Mouse (Mus musculus): Measurements from ENCODE around the gene Mcoln1. TPM values are rescaled to one million over a fixed set of nuclear protein-coding genes. Genes with fewer than 3 reads are reported as not detected.
A peak's percentile ranks its signal among the peaks of the same experiment; 100 is the strongest.

The Mcoln1 gene
- polyA plus RNA-seq, 1 experiment = 38.7 TPM

DNA sequence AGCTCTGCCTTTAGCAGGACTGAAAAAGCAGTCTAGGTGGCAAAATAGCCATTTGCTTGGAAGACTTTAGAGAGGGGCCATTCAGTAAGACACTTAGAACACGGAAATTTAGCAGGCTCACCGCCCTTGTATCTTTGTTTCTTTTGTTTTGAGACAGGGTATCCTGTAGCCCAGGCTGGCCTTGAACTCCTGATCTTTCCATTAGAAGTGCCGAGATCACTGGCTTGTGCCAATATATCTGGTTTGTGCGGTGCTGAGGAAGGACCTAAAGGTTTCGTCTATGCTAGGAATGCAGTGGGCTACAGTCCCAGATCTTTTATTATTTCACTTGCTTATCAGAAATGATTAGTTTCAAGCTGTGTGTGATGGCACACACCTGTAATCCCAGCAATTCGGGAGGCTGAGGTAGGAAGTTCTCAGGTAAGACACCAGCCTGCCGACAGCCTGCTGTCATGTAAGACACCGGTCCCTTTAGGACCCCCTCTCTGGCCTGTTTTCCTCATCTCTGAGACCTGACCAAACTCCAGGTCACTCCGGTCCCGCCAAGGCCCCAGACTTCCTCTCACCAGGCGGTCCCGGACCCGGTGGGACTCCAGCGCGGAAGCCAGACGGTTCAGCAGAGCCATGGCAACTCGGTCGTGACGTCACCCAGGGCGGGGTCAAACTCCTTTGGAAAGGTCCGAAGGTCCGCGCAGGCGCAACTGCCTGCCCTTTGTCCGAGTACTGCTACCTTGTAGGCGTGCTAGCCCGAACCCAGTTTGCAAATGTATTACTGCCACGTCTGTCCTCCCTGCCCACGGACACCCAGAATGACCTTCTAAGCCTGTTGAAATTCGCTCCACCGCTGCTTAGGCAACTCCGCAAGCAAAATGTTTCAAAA lies 33.0 kb upstream of the Mcoln1 start, which contains the start of gene Pex11g:
Gene Pex11g, minus strand, starts transcription at position 675 of the 880 bp plus-strand sequence.
- no peaks in the 10 kb centered on the region for H3K79me3 ChIP-seq (ENCODE audit: low read depth)
- no peak for TF ChIP-seq FOSL1 (IDR thresholded peaks at IDR 0.05; ENCODE audit: insufficient read depth, low read length, poor library complexity, severe bottlenecking)
- no peak for TF ChIP-seq USF1 (IDR thresholded peaks at IDR 0.05; ENCODE audit: low read depth)
- TF ChIP-seq MYOD1 (IDR thresholded peaks at IDR 0.05; ENCODE audit: control insufficient read depth, insufficient read length, low read depth) = no peak
- no peak for TF ChIP-seq MAX (IDR thresholded peaks at IDR 0.05)
- no peak for TF ChIP-seq CTCF (IDR thresholded peaks at IDR 0.05; ENCODE audit: control insufficient read depth, insufficient read depth, insufficient read length)
- TF ChIP-seq CEBPB (IDR thresholded peaks at IDR 0.05; ENCODE audit: low read depth) = no peak
- no peak for TF ChIP-seq MYOG (IDR thresholded peaks at IDR 0.05; ENCODE audit: control insufficient read depth, extremely low read depth, insufficient read length)
- no peaks in the 10 kb centered on the region for H3K36me3 ChIP-seq (ENCODE audit: control insufficient read depth, insufficient read depth)
- H3K4me3 ChIP-seq (ENCODE audit: insufficient read depth, poor library complexity, severe bottlenecking) = peak within 1 kb of the TSS; percentile 25
- H3K79me2 ChIP-seq (ENCODE audit: control insufficient read depth, insufficient read depth) = no peaks in the 10 kb centered on the region
- H3ac ChIP-seq (ENCODE audit: control insufficient read depth, insufficient read length, low read depth) = peak within 1 kb of the TSS; percentile 42
- H3K27me3 ChIP-seq (ENCODE audit: control insufficient read depth, insufficient read depth, insufficient read length) = no peaks in the 10 kb centered on the region

DNA sequence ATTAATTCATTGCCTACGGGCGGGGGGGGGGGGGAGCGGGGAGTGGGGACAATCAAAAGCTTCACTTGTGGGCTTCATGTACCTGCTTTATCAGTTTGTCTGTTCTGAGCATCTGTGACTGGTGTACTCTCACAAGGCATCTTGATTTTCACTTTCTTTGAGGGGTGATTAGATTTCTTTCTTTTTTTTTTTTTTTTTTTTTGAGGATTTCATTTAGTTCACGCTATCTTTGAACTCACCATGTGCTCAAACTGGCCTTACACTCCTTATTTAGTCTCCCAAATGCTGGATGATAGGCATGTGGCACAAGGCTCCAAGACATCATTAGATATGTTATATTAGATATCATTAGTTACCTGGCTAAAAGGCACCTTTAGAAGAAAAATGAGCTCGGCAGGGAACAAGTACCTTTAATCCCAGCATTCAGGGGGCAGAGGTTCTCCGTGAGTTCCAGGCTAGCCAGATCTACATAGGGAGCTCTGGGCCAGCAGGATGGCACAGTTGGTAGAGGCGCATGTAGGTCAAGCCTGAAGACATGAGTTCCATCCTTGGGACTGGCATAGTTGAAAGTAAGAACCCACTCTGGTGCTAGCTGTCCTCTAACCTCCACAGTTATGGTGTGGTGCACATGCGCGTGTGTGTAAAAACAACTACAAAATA lies 32.2 kb upstream of the Mcoln1 start:
- peak overlapping the region; percentile 21 for H3K4me3 ChIP-seq (ENCODE audit: insufficient read depth, poor library complexity, severe bottlenecking)
- H3K27me3 ChIP-seq (ENCODE audit: control insufficient read depth, insufficient read depth, insufficient read length) = no peaks in the 10 kb centered on the region
- H3K79me2 ChIP-seq (ENCODE audit: control insufficient read depth, insufficient read depth) = no peaks in the 10 kb centered on the region
- no peak overlapping the region for H3ac ChIP-seq (ENCODE audit: control insufficient read depth, insufficient read length, low read depth)
- TF ChIP-seq FOSL1 (IDR thresholded peaks at IDR 0.05; ENCODE audit: insufficient read depth, low read length, poor library complexity, severe bottlenecking) (no peak), MYOG (IDR thresholded peaks at IDR 0.05; ENCODE audit: control insufficient read depth, extremely low read depth, insufficient read length) (no peak), USF1 (IDR thresholded peaks at IDR 0.05; ENCODE audit: low read depth) (no peak), MYOD1 (IDR thresholded peaks at IDR 0.05; ENCODE audit: control insufficient read depth, insufficient read length, low read depth) (no peak), CEBPB (IDR thresholded peaks at IDR 0.05; ENCODE audit: low read depth) (no peak), CTCF (IDR thresholded peaks at IDR 0.05; ENCODE audit: control insufficient read depth, insufficient read depth, insufficient read length) (no peak), MAX (IDR thresholded peaks at IDR 0.05) (no peak)
- H3K36me3 ChIP-seq (ENCODE audit: control insufficient read depth, insufficient read depth) = no peaks in the 10 kb centered on the region
- no peaks in the 10 kb centered on the region for H3K79me3 ChIP-seq (ENCODE audit: low read depth)

DNA sequence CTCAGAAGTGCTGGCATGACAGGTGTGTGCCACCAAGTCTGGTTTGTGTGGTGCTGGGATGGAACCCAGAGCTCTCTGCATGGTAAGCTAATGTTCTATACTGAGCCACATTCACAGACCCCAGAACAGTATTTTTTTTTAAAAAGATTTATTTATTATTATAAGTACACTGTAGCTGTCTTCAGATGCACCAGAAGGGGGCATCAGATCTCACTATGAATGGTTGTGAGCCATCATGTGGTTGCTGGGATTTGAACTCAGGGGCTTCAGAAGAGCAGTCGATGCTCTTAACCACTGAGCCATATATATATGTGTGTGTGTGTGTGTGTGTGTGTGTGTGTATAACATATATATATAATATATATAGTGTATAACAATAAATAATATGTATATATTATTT lies 31.4 kb upstream of the Mcoln1 start:
- Histone ChIP-seq H3K27me3 (ENCODE audit: control insufficient read depth, insufficient read depth, insufficient read length) (no peaks in the 10 kb centered on the region), H3ac (ENCODE audit: control insufficient read depth, insufficient read length, low read depth) (no peak overlapping the region), H3K79me3 (ENCODE audit: low read depth) (no peaks in the 10 kb centered on the region), H3K4me3 (ENCODE audit: insufficient read depth, poor library complexity, severe bottlenecking) (no peak overlapping the region), H3K79me2 (ENCODE audit: control insufficient read depth, insufficient read depth) (no peaks in the 10 kb centered on the region), H3K36me3 (ENCODE audit: control insufficient read depth, insufficient read depth) (no peaks in the 10 kb centered on the region)
- TF ChIP-seq CEBPB (IDR thresholded peaks at IDR 0.05; ENCODE audit: low read depth) (no peak), MYOG (IDR thresholded peaks at IDR 0.05; ENCODE audit: control insufficient read depth, extremely low read depth, insufficient read length) (no peak), MYOD1 (IDR thresholded peaks at IDR 0.05; ENCODE audit: control insufficient read depth, insufficient read length, low read depth) (no peak), USF1 (IDR thresholded peaks at IDR 0.05; ENCODE audit: low read depth) (no peak), MAX (IDR thresholded peaks at IDR 0.05) (no peak)

DNA sequence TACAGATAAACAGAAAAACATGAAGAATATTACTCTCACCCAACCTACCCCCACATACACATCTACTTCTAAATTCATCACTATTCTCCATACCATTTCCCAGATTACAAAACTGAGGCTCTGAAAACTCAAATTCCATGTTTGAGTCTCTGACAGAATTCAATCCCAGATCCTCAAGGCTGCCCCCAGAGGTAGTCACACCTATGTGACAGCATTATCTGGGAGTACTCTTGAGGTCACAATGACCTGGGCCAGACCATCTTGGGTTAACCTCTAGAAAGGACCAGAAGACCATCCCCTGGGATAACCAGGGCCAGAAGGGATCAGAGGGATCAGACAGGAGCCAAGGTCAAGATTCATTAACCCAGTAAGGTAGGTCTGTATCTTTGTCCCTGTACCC lies 29.7 kb upstream of the Mcoln1 start, which contains the start of gene Tex45:
Gene Tex45, plus strand, starts transcription at position 301 of the 400 bp plus-strand sequence.
- no peak for TF ChIP-seq MAX (IDR thresholded peaks at IDR 0.05)
- TF ChIP-seq USF1 (IDR thresholded peaks at IDR 0.05; ENCODE audit: low read depth) = no peak
- H3K79me2 ChIP-seq (ENCODE audit: control insufficient read depth, insufficient read depth) = no peaks in the 10 kb centered on the region
- no peaks in the 10 kb centered on the region for H3K79me3 ChIP-seq (ENCODE audit: low read depth)

DNA sequence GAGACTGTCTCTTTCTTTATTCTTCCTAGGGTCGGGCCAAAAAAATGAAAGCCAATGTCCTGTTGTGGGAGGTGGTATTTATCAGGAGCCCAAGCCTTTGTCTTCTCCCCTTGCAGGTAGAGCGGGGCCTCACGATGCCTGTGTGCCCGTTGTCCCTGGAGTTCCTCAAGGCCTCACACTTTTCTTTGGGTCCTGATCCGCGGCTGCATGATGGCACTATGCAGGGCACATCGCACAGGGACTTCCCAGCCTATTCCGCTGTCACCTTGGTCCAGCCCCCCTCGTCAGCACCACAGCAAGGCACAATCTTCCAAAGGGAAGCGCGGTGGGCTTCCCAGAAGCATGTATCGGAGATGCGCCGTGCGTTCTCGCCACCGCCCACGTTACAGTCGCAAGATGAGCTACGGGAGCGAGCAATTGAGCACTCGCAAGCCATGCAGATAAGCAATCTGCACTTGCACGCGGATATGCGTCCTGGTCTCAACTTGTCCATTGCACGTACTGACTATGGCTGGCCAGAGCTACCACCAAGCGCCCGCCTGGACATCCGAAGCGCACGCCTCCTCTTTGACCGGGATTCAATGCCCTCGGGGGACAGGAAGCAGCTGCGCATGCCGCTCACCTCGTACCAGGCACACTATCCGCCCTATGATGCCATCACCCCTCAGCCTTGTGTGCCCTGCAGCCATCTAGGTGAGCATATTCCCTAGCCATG lies 24.4 kb upstream of the Mcoln1 start:
- Histone ChIP-seq H3K27me3 (ENCODE audit: control insufficient read depth, insufficient read depth, insufficient read length) (no peaks in the 10 kb centered on the region), H3K79me2 (ENCODE audit: control insufficient read depth, insufficient read depth) (no peaks in the 10 kb centered on the region), H3K36me3 (ENCODE audit: control insufficient read depth, insufficient read depth) (no peaks in the 10 kb centered on the region), H3ac (ENCODE audit: control insufficient read depth, insufficient read length, low read depth) (no peak overlapping the region), H3K4me3 (ENCODE audit: insufficient read depth, poor library complexity, severe bottlenecking) (no peak overlapping the region), H3K79me3 (ENCODE audit: low read depth) (no peaks in the 10 kb centered on the region)
- TF ChIP-seq MYOD1 (IDR thresholded peaks at IDR 0.05; ENCODE audit: control insufficient read depth, insufficient read length, low read depth) (no peak), USF1 (IDR thresholded peaks at IDR 0.05; ENCODE audit: low read depth) (no peak), MAX (IDR thresholded peaks at IDR 0.05) (no peak), CTCF (IDR thresholded peaks at IDR 0.05; ENCODE audit: control insufficient read depth, insufficient read depth, insufficient read length) (no peak), CEBPB (IDR thresholded peaks at IDR 0.05; ENCODE audit: low read depth) (no peak), FOSL1 (IDR thresholded peaks at IDR 0.05; ENCODE audit: insufficient read depth, low read length, poor library complexity, severe bottlenecking) (no peak), MYOG (IDR thresholded peaks at IDR 0.05; ENCODE audit: control insufficient read depth, extremely low read depth, insufficient read length) (no peak)

More for the DNA sequence above, 29.7 kb upstream of the Mcoln1 start, which contains the start of gene Tex45:
- H3K36me3 ChIP-seq (ENCODE audit: control insufficient read depth, insufficient read depth) = no peaks in the 10 kb centered on the region
- H3ac ChIP-seq (ENCODE audit: control insufficient read depth, insufficient read length, low read depth) = no peak within 1 kb of the TSS
- H3K27me3 ChIP-seq (ENCODE audit: control insufficient read depth, insufficient read depth, insufficient read length) = no peaks in the 10 kb centered on the region
- H3K4me3 ChIP-seq (ENCODE audit: insufficient read depth, poor library complexity, severe bottlenecking) = no peak within 1 kb of the TSS
